Mouse (Mus musculus) adrenal gland, postnatal 14 days (tissue): ENCODE measurements around the gene Slc12a3. TPM values are rescaled to one million over a fixed set of nuclear protein-coding genes. Genes with fewer than 3 reads are reported as not detected.

Experiments used
- DNase-seq: peaks from one replicate; pipeline ENCODE4 v3.0.0; 2021; ENCODE audit warnings: mixed read lengths
- microRNA-seq, 2 experiments: library from miRNA; unstranded; fragments of <30 nt; microRNA quantifications; one replicate each; pipeline ENCODE4 v1.2.0; 2021
- total RNA-seq: library from RNA; stranded (reverse); gene quantifications from 2 replicates; pipeline ENCODE4 v1.2.3, GENCODE M21; 2021

The Slc12a3 gene
- total RNA-seq, 1 experiment from 2014 or later, result 0.19 TPM

GRCm38 (mm10) chr8:94408443-94409080 lies 79.6 kb downstream of the Slc12a3 start:
- no peak for DNase-seq

GRCm38 (mm10) chr8:94409523-94409922 lies 80.5 kb downstream of the Slc12a3 start:
- DNase-seq, result no peak

GRCm38 (mm10) chr8:94412518-94412917 lies 83.5 kb downstream of the Slc12a3 start:
- DNase-seq, result no peak

GRCm38 (mm10) chr8:94413509-94413908 lies 84.5 kb downstream of the Slc12a3 start:
- DNase-seq, result no peak

GRCm38 (mm10) chr8:94415218-94415617 lies 86.2 kb downstream of the Slc12a3 start:
- no peak for DNase-seq

Small RNA genes within 50 kb of the gene (microRNA-seq; reads per million reads assigned to microRNA genes)
- 35.4 to 52.1 reads per million in 2 experiments for gene Mir138-2

Other genes with a start within 250 kb of the Slc12a3 start
- gene Bbs2, start 230.3 kb upstream of the Slc12a3 start, total RNA-seq, result 14.3 and 19.6 TPM in 2 replicates
- not detected in 2 replicates for gene Mt4, start 192.0 kb upstream of the Slc12a3 start, total RNA-seq
- 4.3 and 8.4 TPM in 2 replicates for gene Mt3, start 176.6 kb upstream of the Slc12a3 start, total RNA-seq
- 119 and 299 TPM in 2 replicates for gene Mt2, start 156.5 kb upstream of the Slc12a3 start, total RNA-seq
- 237 and 369 TPM in 2 replicates for gene Mt1, start 150.1 kb upstream of the Slc12a3 start, total RNA-seq
- 17.1 and 20.2 TPM in 2 replicates for gene Nup93, start 114.6 kb upstream of the Slc12a3 start, total RNA-seq
- gene Herpud1, start 57.2 kb downstream of the Slc12a3 start, total RNA-seq, result 112 and 114 TPM in 2 replicates
- gene Nlrc5, start 105.2 kb downstream of the Slc12a3 start, total RNA-seq, result 2.0 and 9.7 TPM in 2 replicates
- gene Cpne2, start 203.8 kb downstream of the Slc12a3 start, total RNA-seq, result 13.5 and 19.1 TPM in 2 replicates